Mouse (Mus musculus) G1E (cell line): ENCODE data around the gene Olfr1031.
"Not testable (repeated sequence)": the region's sequence is repeated elsewhere in the genome, so short reads cannot be mapped to it uniquely, and the experiment has no call there.

Source experiments
- CTCF ChIP-seq: IDR thresholded peaks from 2 replicates; pipeline ENCODE4 v1.5.1; 2012; ENCODE audit warnings: low read depth, low read length, inconsistent platforms, mixed read lengths
- GATA1 ChIP-seq: IDR thresholded peaks from 2 replicates; pipeline ENCODE4 v1.6.1; 2012; ENCODE audit warnings: borderline replicate concordance, low read length, inconsistent platforms, mixed read lengths
- POLR2AphosphoS5 ChIP-seq: IDR thresholded peaks from 2 replicates; pipeline ENCODE4 v1.6.1; 2012; ENCODE audit warnings: low read depth, low read length, inconsistent platforms; ENCODE audit not compliant: insufficient replicate concordance

DNA sequence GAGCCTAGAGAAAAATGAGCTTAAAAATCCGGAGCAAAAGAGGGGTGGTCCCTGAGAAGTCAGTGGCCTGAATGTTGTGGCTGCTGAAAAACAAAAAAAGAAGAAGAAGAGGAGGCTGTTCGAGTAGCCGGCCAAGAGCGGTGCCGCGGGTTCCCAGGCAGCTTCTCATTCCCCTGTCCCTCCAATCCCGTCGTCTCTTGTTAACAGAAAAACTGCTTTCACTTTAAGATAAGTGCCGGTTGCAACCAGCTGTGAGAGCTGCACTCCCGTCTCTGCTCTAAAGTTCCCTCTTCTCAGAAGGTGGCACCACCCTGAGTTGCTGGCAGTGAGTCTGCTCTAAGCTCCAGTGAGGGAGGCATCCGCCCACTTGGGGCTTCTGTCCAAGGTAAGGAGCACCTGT lies 30.3 kb downstream of the Olfr1031 start, which contains the start of gene Olfr1033:
- not testable (repeated sequence) for TF ChIP-seq CTCF, GATA1, POLR2AphosphoS5
